Mouse (Mus musculus): ENCODE data around the gene Ttc24. TPM values are rescaled to one million over a fixed set of nuclear protein-coding genes. Genes with fewer than 3 reads are reported as not detected.

The Ttc24 gene
- 6.3 TPM for polyA plus RNA-seq (2014; fragmentation: Illumina TruSeq; extraction: RNeasy Lipid Tissue Mini Kit (QIAGEN cat#74804); ENCODE audit: low read depth, low replicate concordance)

DNA sequence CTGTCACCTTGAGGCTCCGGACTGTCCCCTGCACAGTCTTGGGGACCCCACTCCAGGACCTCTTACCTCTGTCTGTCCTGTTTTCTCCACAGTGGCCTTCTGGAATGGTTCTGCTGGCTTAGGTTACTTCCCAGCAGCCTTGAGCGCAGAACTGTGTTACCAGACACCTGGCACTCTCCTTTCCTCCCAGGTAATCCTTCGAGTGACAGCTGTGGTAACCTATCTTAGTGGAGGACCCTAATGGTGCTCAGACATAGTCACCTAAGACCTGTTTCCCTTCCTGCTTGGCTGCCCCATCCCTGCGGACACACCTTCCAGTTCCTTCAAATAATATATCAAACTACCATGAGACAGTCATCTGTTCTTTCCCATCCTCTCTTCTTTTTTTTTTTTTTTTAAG lies at the start of gene Ttc24:
Gene Ttc24 (minus strand): TSS at position 101 of the 400 bp plus-strand sequence.

DNA sequence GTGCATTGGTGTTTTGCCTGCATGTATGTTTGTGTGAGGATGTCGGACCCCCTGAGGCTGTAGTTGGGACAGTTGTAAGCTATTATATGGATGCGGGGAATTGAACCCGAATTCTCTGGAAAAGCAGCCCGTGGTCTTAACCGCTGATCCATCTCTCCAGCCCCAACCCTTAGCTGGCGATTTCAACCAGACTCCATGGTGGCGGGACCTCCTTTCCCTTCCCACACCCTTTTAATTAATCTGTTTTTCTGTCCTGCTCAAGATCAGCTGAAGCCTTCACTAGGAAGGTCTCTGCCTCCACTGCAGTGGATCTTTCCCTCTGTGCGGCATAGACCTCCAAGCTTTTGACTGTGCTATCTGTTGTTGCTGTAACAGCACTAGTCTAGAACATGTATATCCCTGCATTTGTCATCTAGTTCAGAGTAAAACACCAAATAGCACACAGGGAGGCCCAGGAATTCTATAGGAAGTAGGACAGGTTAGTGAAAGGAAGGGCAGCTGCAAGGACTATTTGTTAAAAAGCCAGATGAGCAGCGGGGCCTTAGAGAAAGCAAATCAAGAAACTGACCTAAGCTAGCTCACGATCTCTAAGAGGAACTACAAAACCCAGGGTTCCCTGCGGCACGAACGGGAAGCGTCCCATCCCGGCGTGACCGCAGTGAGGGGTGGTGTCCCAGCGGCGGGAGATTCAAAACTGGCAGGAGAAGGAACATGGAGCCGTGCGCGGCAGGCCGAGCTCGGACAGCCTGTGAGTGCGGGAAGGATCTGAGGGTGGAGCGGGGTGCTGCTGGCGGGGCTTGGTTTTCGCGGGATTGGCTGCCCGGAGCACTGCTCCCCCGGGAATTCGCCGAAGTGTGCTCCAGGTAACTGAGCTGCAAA lies 3.5 kb upstream of the Ttc24 start, which contains the start of gene Iqgap3:
Gene Iqgap3 (plus strand): TSS at position 627 of the 879 bp plus-strand sequence.

DNA sequence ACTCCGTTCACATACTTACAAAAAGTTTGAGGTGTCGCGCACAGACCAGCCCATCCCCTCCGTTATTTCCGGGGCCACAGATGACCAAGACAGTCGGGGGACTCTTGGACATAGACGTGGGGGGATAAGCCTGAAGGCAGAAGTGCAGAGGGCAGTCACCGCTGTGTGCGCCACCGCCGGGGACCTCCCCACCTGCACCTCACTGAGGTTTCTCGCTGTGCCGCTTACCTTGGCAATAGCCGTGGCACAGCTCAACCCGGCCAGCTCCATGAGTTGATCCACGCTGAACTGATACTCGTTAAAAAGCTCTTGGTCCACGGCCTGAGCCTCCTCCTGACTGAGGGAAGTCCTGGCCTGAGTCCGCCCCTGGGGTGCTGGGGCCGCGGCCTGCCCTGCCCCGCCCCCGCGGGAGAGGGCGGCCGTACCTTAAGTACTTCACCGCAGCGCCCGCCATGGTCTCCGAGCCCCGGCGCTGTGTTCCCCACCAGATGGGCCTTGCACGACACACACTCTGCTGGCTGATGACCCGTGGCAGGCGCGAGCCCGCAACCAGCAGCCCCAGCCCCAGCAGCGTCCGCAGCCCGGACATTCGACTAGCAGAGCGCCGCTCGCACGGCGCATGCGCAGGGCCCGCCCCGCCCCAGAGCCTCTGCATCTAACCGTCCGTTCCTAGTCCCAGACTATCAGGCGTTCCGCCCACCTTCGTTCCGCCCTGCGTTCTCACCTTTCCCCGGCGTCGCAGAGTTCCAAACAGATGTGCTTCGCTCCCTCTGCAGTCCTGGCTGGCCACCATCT lies 20.0 kb downstream of the Ttc24 start, which contains the start of gene Naxe:
Gene Naxe (minus strand): TSS at position 594 of the 795 bp plus-strand sequence.

DNA sequence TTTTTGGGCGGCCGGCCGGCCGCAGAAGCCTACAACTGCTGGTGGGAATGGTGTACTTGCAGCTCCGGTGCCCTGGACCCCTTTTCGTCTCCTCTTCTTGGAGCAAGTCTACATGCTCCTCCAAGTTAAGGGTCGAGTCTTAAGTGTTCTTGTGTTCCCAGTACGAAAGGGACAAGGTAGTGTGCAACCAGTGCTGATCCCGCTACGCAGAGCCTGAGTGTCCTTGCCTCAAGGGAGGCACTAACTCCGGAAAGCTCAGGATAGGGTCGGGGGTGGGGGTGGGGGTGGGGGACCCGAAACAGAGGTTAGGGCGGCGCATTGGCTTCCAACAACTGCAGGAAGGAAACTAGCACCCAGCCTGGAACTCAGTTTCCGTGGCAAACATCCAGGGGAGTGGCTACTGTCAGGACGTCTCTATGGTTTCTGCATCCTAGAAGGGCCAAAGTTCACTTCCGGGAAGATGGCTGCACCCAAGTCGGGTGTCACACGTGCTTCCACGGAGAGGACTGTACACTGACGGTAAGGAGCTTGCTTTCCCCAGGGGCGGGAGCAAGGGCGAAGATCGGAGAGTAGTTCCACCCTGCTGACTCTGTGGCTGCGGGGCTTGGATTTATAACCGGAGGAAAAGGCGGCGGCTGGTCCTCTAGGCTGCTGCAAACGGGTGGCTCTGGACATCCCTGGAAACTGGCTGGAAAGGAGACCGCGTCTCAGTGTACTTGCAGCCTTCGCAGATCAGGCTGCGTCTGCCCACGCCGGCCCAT lies 35.3 kb downstream of the Ttc24 start, which contains the start of gene Gpatch4:
Gene Gpatch4 (plus strand): TSS at position 448 of the 761 bp plus-strand sequence.

DNA sequence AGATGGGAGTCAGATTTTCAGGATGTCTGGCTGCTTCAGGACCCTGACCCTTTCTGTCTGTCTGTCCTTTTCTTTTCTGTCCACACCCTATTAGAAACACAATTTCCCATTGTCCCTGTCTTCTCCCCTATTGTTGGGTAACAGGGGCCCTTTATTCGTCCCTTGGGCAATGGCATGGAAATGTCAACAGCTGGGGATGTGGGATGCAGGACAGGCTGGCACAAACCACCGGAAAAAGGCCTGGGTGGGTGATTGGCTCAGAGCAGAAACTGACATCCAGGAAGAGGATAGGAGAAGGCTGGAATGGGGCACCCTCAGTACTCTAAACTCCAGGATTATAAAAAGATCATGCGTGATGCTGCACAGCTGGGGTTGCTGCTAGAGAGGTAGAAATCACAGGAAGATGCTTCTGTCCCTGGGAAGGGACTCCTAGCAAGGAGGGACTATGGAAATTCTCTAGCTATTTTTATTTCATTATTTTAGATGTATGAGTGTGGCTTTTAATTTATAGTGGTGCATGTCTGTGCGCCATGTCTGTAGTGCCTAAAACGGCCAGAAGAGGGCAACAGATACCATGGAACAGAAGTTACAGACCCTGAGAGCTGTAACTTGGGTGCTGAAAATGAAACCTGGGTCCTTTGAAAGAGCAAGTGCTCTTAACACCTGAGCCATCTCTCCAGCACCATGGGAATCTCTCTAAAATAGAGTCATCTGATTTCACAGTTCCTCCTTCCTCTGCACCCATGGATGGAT lies 50.5 kb downstream of the Ttc24 start, which contains the start of gene Hapln2:
Gene Hapln2 (minus strand): TSS at position 150 of the 753 bp plus-strand sequence.

Other genes starting within 250 kb of the Ttc24 start
- 0.55 TPM for gene Sh2d2a, start 231.5 kb downstream of the Ttc24 start, polyA plus RNA-seq (2014; fragmentation: Illumina TruSeq; extraction: RNeasy Lipid Tissue Mini Kit (QIAGEN cat#74804); ENCODE audit: low read depth, low replicate concordance)
- 24.2 TPM for gene Prcc, start 192.7 kb downstream of the Ttc24 start, polyA plus RNA-seq (2014; fragmentation: Illumina TruSeq; extraction: RNeasy Lipid Tissue Mini Kit (QIAGEN cat#74804); ENCODE audit: low read depth, low replicate concordance)
- gene Hdgf, start 172.0 kb downstream of the Ttc24 start, polyA plus RNA-seq (2014; fragmentation: Illumina TruSeq; extraction: RNeasy Lipid Tissue Mini Kit (QIAGEN cat#74804); ENCODE audit: low read depth, low replicate concordance): 132 TPM
- 115 TPM for gene Mrpl24, start 158.8 kb downstream of the Ttc24 start, polyA plus RNA-seq (2014; fragmentation: Illumina TruSeq; extraction: RNeasy Lipid Tissue Mini Kit (QIAGEN cat#74804); ENCODE audit: low read depth, low replicate concordance)
- 15.9 TPM for gene Isg20l2, start 148.0 kb downstream of the Ttc24 start, polyA plus RNA-seq (2014; fragmentation: Illumina TruSeq; extraction: RNeasy Lipid Tissue Mini Kit (QIAGEN cat#74804); ENCODE audit: low read depth, low replicate concordance)
- gene Rrnad1, start 147.6 kb downstream of the Ttc24 start, polyA plus RNA-seq (2014; fragmentation: Illumina TruSeq; extraction: RNeasy Lipid Tissue Mini Kit (QIAGEN cat#74804); ENCODE audit: low read depth, low replicate concordance): 19.1 TPM
- 3.9 TPM for gene Crabp2, start 129.6 kb downstream of the Ttc24 start, polyA plus RNA-seq (2014; fragmentation: Illumina TruSeq; extraction: RNeasy Lipid Tissue Mini Kit (QIAGEN cat#74804); ENCODE audit: low read depth, low replicate concordance)
- 9.0 TPM for gene Nes, start 107.2 kb downstream of the Ttc24 start, polyA plus RNA-seq (2014; fragmentation: Illumina TruSeq; extraction: RNeasy Lipid Tissue Mini Kit (QIAGEN cat#74804); ENCODE audit: low read depth, low replicate concordance)
- gene Bcan, start 78.1 kb downstream of the Ttc24 start, polyA plus RNA-seq (2014; fragmentation: Illumina TruSeq; extraction: RNeasy Lipid Tissue Mini Kit (QIAGEN cat#74804); ENCODE audit: low read depth, low replicate concordance): not detected
- gene Hapln2, start 50.7 kb downstream of the Ttc24 start, polyA plus RNA-seq (2014; fragmentation: Illumina TruSeq; extraction: RNeasy Lipid Tissue Mini Kit (QIAGEN cat#74804); ENCODE audit: low read depth, low replicate concordance): not detected
- 11.0 TPM for gene Gpatch4, start 35.2 kb downstream of the Ttc24 start, polyA plus RNA-seq (2014; fragmentation: Illumina TruSeq; extraction: RNeasy Lipid Tissue Mini Kit (QIAGEN cat#74804); ENCODE audit: low read depth, low replicate concordance)
- 105 TPM for gene Naxe, start 19.8 kb downstream of the Ttc24 start, polyA plus RNA-seq (2014; fragmentation: Illumina TruSeq; extraction: RNeasy Lipid Tissue Mini Kit (QIAGEN cat#74804); ENCODE audit: low read depth, low replicate concordance)
- 1.1 TPM for gene Iqgap3, start 3.7 kb upstream of the Ttc24 start, polyA plus RNA-seq (2014; fragmentation: Illumina TruSeq; extraction: RNeasy Lipid Tissue Mini Kit (QIAGEN cat#74804); ENCODE audit: low read depth, low replicate concordance)
- 35.4 TPM for gene Mef2d, start 64.1 kb upstream of the Ttc24 start, polyA plus RNA-seq (2014; fragmentation: Illumina TruSeq; extraction: RNeasy Lipid Tissue Mini Kit (QIAGEN cat#74804); ENCODE audit: low read depth, low replicate concordance)
- 18.7 TPM for gene Rhbg, start 176.4 kb upstream of the Ttc24 start, polyA plus RNA-seq (2014; fragmentation: Illumina TruSeq; extraction: RNeasy Lipid Tissue Mini Kit (QIAGEN cat#74804); ENCODE audit: low read depth, low replicate concordance)
- 1.2 TPM for gene Gm38392, start 208.9 kb upstream of the Ttc24 start, polyA plus RNA-seq (2014; fragmentation: Illumina TruSeq; extraction: RNeasy Lipid Tissue Mini Kit (QIAGEN cat#74804); ENCODE audit: low read depth, low replicate concordance)
- 19.4 TPM for gene Tsacc, start 218.7 kb upstream of the Ttc24 start, polyA plus RNA-seq (2014; fragmentation: Illumina TruSeq; extraction: RNeasy Lipid Tissue Mini Kit (QIAGEN cat#74804); ENCODE audit: low read depth, low replicate concordance)
- gene Cct3, start 218.8 kb upstream of the Ttc24 start, polyA plus RNA-seq (2014; fragmentation: Illumina TruSeq; extraction: RNeasy Lipid Tissue Mini Kit (QIAGEN cat#74804); ENCODE audit: low read depth, low replicate concordance): 122 TPM
- 227 TPM for gene Glmp, start 246.7 kb upstream of the Ttc24 start, polyA plus RNA-seq (2014; fragmentation: Illumina TruSeq; extraction: RNeasy Lipid Tissue Mini Kit (QIAGEN cat#74804); ENCODE audit: low read depth, low replicate concordance)

Data from adipose tissue, adult 10 weeks (tissue).